Mouse (Mus musculus): ENCODE measurements around the gene Banf1. TPM values are rescaled to one million over a fixed set of nuclear protein-coding genes. Genes with fewer than 3 reads are reported as not detected.

Banf1 gene
- polyA plus RNA-seq, 1 experiment from 2014 or later, result 489 TPM

DNA sequence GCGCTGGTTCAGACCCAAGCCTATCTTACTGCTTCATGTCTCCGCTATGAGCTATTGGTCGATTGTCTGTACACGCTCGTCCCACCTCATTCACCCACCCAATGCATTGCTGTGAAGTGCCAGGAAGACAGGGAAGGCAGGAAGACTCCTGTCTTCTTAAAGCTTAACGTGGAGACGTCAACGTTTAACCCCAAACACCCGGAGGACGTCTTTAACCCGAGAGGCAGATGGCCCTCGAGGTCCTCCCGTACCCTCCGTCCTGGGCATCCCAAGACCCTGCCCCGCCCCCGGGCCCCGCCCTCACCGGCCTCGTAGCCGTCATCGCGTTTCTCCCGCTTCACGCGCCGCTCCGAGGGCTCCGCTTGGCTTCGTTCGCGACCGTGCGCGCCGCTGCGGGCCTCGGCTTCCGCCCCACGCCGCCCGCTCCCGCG, 21.1 kb upstream of the Banf1 start:
- Histone ChIP-seq H3K36me3 (ENCODE audit: control insufficient read depth, insufficient read depth, low read length) (peaks cover 14% of the 10 kb centered on the region), H3K4me3 (ENCODE audit: low read length) (peak overlapping the region; percentile 98), H3K4me1 (ENCODE audit: control insufficient read depth, insufficient read depth, low read length) (peaks cover 23% of the 10 kb centered on the region), H3K4me2 (ENCODE audit: low read depth, low read length) (peak overlapping the region; percentile 91), H3K27ac (ENCODE audit: low read length) (peak overlapping the region; percentile 86), H3K27me3 (replicated peaks; ENCODE audit: control insufficient read depth, insufficient read depth, low read length) (no peaks in the 10 kb centered on the region), H3K9ac (ENCODE audit: low read depth, low read length) (peak overlapping the region; percentile 93), H3K9me3 (ENCODE audit: control insufficient read depth, low read length) (no peaks in the 10 kb centered on the region)
- WGBS, result under 1% methylated on average over 38 of the region's 43 CpGs
- peak; percentile 43 for ATAC-seq

DNA sequence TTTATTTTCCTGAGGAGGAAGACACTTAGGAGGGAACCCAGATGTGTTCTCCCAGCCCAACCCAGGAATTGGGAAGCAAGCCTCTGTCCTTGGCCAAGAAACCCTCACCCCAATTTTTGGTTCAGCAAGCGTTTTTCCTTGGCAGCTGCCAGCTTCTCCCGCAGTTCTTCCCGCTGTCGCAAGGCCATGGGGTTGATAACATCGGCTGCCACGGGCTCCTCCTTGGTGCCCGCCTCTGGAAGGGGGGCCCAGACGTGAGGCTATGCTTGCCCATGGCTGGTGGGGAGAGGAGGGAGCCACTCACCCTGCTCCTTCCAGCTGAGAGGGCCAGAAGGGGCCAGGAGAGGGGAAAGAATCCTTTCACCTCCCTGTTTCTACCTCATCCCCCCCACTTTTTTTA, 17.7 kb upstream of the Banf1 start:
- H3K4me1 ChIP-seq (ENCODE audit: control insufficient read depth, insufficient read depth, low read length), result peaks cover 15% of the 10 kb centered on the region
- H3K36me3 ChIP-seq (ENCODE audit: control insufficient read depth, insufficient read depth, low read length), result peaks cover 34% of the 10 kb centered on the region
- H3K27ac ChIP-seq (ENCODE audit: low read length), result no peak overlapping the region
- no peak for ATAC-seq
- no peak overlapping the region for H3K4me2 ChIP-seq (ENCODE audit: low read depth, low read length)
- no peaks in the 10 kb centered on the region for H3K9me3 ChIP-seq (ENCODE audit: control insufficient read depth, low read length)
- no peak overlapping the region for H3K9ac ChIP-seq (ENCODE audit: low read depth, low read length)
- H3K4me3 ChIP-seq (ENCODE audit: low read length), result no peak overlapping the region
- 93% methylated on average over 8 of the region's 8 CpGs for WGBS
- no peaks in the 10 kb centered on the region for H3K27me3 ChIP-seq (replicated peaks; ENCODE audit: control insufficient read depth, insufficient read depth, low read length)

DNA sequence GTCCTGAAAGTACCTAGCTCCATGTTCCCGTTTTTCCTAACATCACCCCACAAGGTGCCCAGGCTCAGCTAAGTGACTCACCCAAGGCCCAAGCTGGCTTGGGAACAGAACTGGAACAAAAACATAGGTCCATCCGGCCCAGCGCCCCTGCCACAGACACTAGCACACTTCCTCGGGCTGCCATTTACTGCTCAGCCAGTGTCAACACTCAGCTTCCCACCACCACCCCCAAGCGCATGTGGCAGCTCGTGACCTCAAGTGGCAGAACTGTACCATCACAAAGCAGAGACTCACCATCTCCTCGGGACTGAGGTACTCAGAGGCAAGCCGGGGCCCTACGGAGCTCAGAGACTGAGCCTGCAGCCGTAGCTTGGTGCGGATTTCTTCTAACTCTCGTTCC, 16.4 kb upstream of the Banf1 start:
- no peak overlapping the region for H3K9ac ChIP-seq (ENCODE audit: low read depth, low read length)
- peaks cover 15% of the 10 kb centered on the region for H3K4me1 ChIP-seq (ENCODE audit: control insufficient read depth, insufficient read depth, low read length)
- H3K36me3 ChIP-seq (ENCODE audit: control insufficient read depth, insufficient read depth, low read length), result peaks cover 40% of the 10 kb centered on the region
- 93% methylated on average over 12 of the region's 12 CpGs for WGBS
- H3K27ac ChIP-seq (ENCODE audit: low read length), result no peak overlapping the region
- no peaks in the 10 kb centered on the region for H3K27me3 ChIP-seq (replicated peaks; ENCODE audit: control insufficient read depth, insufficient read depth, low read length)
- no peaks in the 10 kb centered on the region for H3K9me3 ChIP-seq (ENCODE audit: control insufficient read depth, low read length)
- H3K4me2 ChIP-seq (ENCODE audit: low read depth, low read length), result no peak overlapping the region
- no peak overlapping the region for H3K4me3 ChIP-seq (ENCODE audit: low read length)
- no peak for ATAC-seq

DNA sequence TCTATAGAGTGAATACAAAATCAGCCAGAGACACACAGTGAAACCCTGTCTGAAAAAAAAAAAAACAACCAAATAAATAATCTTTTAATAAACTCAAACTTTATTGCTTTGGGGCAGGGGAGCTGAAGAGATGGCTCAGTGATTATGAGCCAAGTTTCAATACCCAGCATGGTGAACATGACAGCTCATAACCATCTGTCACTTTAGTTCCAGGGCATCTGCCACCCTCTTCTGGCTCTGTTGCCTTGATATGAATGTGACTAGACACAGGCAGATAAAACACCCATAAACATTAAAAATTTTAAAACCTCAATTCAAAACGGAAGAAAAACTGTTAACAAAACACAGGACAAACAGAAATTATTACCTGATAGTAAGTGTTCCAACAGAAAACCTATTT, 10.5 kb upstream of the Banf1 start:
- Histone ChIP-seq H3K4me1 (ENCODE audit: control insufficient read depth, insufficient read depth, low read length) (no peaks in the 10 kb centered on the region), H3K36me3 (ENCODE audit: control insufficient read depth, insufficient read depth, low read length) (peaks cover 24% of the 10 kb centered on the region), H3K9ac (ENCODE audit: low read depth, low read length) (no peak overlapping the region), H3K27ac (ENCODE audit: low read length) (no peak overlapping the region), H3K27me3 (replicated peaks; ENCODE audit: control insufficient read depth, insufficient read depth, low read length) (no peaks in the 10 kb centered on the region), H3K9me3 (ENCODE audit: control insufficient read depth, low read length) (no peaks in the 10 kb centered on the region), H3K4me2 (ENCODE audit: low read depth, low read length) (no peak overlapping the region), H3K4me3 (ENCODE audit: low read length) (no peak overlapping the region)
- 85% methylated on average over 1 of the region's 1 CpGs for WGBS
- no peak for ATAC-seq

DNA sequence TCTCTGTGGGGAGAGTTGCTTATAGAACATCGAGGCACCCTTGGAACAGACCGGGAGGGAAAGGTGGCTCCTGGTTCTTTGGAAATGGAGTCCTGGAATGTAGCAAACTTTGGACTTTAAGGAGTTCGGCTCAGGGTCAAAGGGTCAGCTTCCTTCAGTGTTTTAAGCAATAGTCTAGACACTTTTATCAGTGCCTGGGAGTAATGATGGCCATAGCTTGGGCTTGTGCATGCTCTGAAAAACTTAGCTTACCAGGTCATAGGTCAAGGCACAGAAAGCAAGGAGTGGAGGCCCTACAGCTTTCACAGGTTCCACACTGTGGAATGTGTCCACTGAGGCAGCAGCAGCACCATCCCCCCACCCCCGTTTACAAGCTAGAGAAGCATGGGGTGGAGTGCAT, 7.8 kb upstream of the Banf1 start:
- Histone ChIP-seq H3K9ac (ENCODE audit: low read depth, low read length) (no peak overlapping the region), H3K27me3 (replicated peaks; ENCODE audit: control insufficient read depth, insufficient read depth, low read length) (no peaks in the 10 kb centered on the region)

DNA sequence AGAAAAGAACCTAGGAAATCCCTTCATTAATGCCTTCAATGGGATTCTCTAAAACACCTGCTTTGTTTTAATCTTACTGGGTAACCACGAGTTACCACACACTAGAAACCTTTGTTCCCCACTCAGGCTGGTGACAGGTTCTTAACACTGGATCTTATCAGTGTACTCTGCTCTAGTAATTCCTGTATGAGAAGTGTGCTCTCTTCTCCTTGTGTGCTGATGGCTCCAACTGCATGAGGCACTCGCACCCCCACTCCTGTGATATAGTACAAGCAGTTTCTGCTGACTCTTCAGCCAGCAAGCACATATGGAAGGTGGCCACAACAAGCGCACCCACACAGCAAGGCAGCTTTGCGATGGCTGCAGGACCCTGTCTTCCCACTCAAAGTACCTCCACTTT, 7.2 kb upstream of the Banf1 start:
- ATAC-seq, result peak; percentile 89
- Histone ChIP-seq H3K4me2 (ENCODE audit: low read depth, low read length) (no peak overlapping the region), H3K4me3 (ENCODE audit: low read length) (no peak overlapping the region), H3K9me3 (ENCODE audit: control insufficient read depth, low read length) (no peaks in the 10 kb centered on the region), H3K4me1 (ENCODE audit: control insufficient read depth, insufficient read depth, low read length) (no peaks in the 10 kb centered on the region), H3K27ac (ENCODE audit: low read length) (peak overlapping the region; percentile 87), H3K27me3 (replicated peaks; ENCODE audit: control insufficient read depth, insufficient read depth, low read length) (no peaks in the 10 kb centered on the region), H3K9ac (ENCODE audit: low read depth, low read length) (no peak overlapping the region), H3K36me3 (ENCODE audit: control insufficient read depth, insufficient read depth, low read length) (peaks cover 19% of the 10 kb centered on the region)
- WGBS, result 73% methylated on average over 4 of the region's 4 CpGs

More for the DNA sequence above, 7.8 kb upstream of the Banf1 start:
- 56% methylated on average over 4 of the region's 4 CpGs for WGBS
- H3K4me3 ChIP-seq (ENCODE audit: low read length), result no peak overlapping the region
- H3K36me3 ChIP-seq (ENCODE audit: control insufficient read depth, insufficient read depth, low read length), result peaks cover 21% of the 10 kb centered on the region
- H3K9me3 ChIP-seq (ENCODE audit: control insufficient read depth, low read length), result no peaks in the 10 kb centered on the region
- peak overlapping the region; percentile 87 for H3K27ac ChIP-seq (ENCODE audit: low read length)
- H3K4me1 ChIP-seq (ENCODE audit: control insufficient read depth, insufficient read depth, low read length), result no peaks in the 10 kb centered on the region
- peak; percentile 66 for ATAC-seq
- no peak overlapping the region for H3K4me2 ChIP-seq (ENCODE audit: low read depth, low read length)

DNA sequence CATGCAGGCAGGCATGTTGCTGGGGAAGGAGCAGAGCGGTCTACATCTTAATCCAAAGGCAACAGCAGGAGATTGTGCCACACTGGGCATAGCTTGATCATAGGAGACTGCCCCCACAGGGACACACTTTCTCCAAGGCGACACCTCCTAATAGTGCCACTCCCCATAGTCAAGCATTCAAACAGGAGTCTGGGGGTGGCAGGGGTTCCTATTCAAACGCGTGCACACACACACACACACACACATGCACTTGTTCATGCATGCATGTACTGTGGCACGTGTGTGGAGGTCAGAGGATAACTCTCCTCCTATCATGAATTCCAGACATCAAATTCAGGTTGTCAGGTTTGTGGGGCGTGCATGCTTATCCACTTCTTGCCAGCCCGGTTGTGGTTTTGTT, 5.8 kb upstream of the Banf1 start:
- no peak overlapping the region for H3K4me2 ChIP-seq (ENCODE audit: low read depth, low read length)
- H3K27me3 ChIP-seq (replicated peaks; ENCODE audit: control insufficient read depth, insufficient read depth, low read length), result no peaks in the 10 kb centered on the region
- no peaks in the 10 kb centered on the region for H3K9me3 ChIP-seq (ENCODE audit: control insufficient read depth, low read length)
- peaks cover 6% of the 10 kb centered on the region for H3K4me1 ChIP-seq (ENCODE audit: control insufficient read depth, insufficient read depth, low read length)
- H3K27ac ChIP-seq (ENCODE audit: low read length), result no peak overlapping the region
- H3K9ac ChIP-seq (ENCODE audit: low read depth, low read length), result no peak overlapping the region
- ATAC-seq, result no peak
- no peak overlapping the region for H3K4me3 ChIP-seq (ENCODE audit: low read length)
- WGBS, result 90% methylated on average over 7 of the region's 7 CpGs
- H3K36me3 ChIP-seq (ENCODE audit: control insufficient read depth, insufficient read depth, low read length), result peaks cover 16% of the 10 kb centered on the region

DNA sequence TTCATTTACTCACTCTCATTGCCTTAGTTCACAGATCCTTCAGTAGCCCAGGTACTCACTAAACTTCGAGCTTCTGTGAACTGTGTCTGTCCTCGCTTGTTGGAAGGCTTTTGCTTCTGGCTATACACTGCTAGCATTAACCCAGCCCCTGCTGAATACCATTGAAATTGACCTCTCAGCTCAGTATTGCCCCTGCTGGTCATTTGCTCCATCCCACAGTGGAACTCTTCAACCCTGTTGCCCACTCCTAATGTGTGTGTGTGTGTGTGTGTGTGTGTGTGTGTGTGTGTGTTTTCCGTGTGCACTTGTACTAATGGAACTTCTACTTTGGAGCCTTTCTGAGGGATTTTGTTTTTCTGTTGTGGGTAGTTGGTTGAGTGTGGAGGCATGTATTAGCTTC, 4.0 kb upstream of the Banf1 start:
- no peak overlapping the region for H3K4me3 ChIP-seq (ENCODE audit: low read length)
- H3K4me1 ChIP-seq (ENCODE audit: control insufficient read depth, insufficient read depth, low read length), result peaks cover 9% of the 10 kb centered on the region
- H3K36me3 ChIP-seq (ENCODE audit: control insufficient read depth, insufficient read depth, low read length), result peaks cover 16% of the 10 kb centered on the region
- no peak for ATAC-seq
- no peaks in the 10 kb centered on the region for H3K9me3 ChIP-seq (ENCODE audit: control insufficient read depth, low read length)
- H3K27me3 ChIP-seq (replicated peaks; ENCODE audit: control insufficient read depth, insufficient read depth, low read length), result no peaks in the 10 kb centered on the region
- 81% methylated on average over 3 of the region's 3 CpGs for WGBS
- no peak overlapping the region for H3K4me2 ChIP-seq (ENCODE audit: low read depth, low read length)
- H3K9ac ChIP-seq (ENCODE audit: low read depth, low read length), result no peak overlapping the region
- H3K27ac ChIP-seq (ENCODE audit: low read length), result no peak overlapping the region

DNA sequence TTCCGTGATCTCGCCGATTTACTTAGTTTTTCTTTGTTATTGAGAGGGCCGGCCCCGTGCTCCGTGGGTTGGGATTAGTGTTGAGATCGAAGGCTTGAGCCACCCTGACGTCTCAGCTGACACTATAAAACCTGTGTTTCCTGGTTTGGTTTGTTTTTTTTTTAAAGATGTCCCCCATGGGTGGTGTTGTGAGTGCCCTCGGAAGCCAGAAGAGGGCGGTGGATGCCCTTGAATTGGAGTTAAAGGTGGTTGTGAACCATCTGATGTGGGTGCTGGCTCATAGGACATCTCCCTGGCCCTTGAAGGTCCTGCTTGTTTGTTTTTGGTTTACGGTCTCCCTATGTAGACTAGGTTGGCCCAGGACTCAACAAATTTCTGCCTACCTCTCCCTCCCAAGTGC, 487 bp upstream of the Banf1 start:
- WGBS, result 7% methylated on average over 11 of the region's 11 CpGs
- H3K9ac ChIP-seq (ENCODE audit: low read depth, low read length), result peak overlapping the region; percentile 93
- H3K4me3 ChIP-seq (ENCODE audit: low read length), result peak overlapping the region; percentile 96
- no peaks in the 10 kb centered on the region for H3K27me3 ChIP-seq (replicated peaks; ENCODE audit: control insufficient read depth, insufficient read depth, low read length)
- H3K4me2 ChIP-seq (ENCODE audit: low read depth, low read length), result peak overlapping the region; percentile 84
- no peak for ATAC-seq
- peaks cover 15% of the 10 kb centered on the region for H3K36me3 ChIP-seq (ENCODE audit: control insufficient read depth, insufficient read depth, low read length)
- H3K27ac ChIP-seq (ENCODE audit: low read length), result peak overlapping the region; percentile 96
- peaks cover 13% of the 10 kb centered on the region for H3K4me1 ChIP-seq (ENCODE audit: control insufficient read depth, insufficient read depth, low read length)
- H3K9me3 ChIP-seq (ENCODE audit: control insufficient read depth, low read length), result no peaks in the 10 kb centered on the region

Measured in intestine, embryonic 16.5 days (tissue).